Mouse (Mus musculus) small intestine, adult 2 months (tissue): ENCODE results near the gene Adcy4.

Experiments
- CTCF ChIP-seq: fragments of 200-500 bp; IDR thresholded peaks from 2 replicates; pipeline ENCODE4 v1.5.1; 2012; ENCODE audit warnings: low read depth, mild to moderate bottlenecking, control low read depth, inconsistent platforms, low read length, moderate library complexity, mixed read lengths; ENCODE audit not compliant: insufficient replicate concordance, insufficient read length; ENCODE audit errors: extremely low read depth
- POLR2A ChIP-seq: fragments of 200-500 bp; IDR thresholded peaks from 2 replicates; pipeline ENCODE4 v1.6.1; 2012; ENCODE audit warnings: low read depth, mild to moderate bottlenecking, control low read depth, inconsistent platforms, low read length, moderate library complexity

GRCm38 (mm10) chr14:55765696-55766095, 18.2 kb downstream of the Adcy4 start, which contains the start of gene Ltb4r1:
- no peak for TF ChIP-seq CTCF
- no peak for TF ChIP-seq POLR2A
